8 mouse cellular contexts compared by ENCODE assay signal in genomic region chr1:134235391-134235921, GRCm38 (mm10). TPM values are rescaled to one million over a fixed set of nuclear protein-coding genes. Genes with fewer than 3 reads are reported as not detected.
DNase-seq lines count a peak whose midpoint lies in the region; ATAC-seq and TF ChIP-seq lines count a peak whose summit lies in the region.

Gene Adora1 (minus strand): TSS chr1:134235431.

- H3K9ac ChIP-seq in hindbrain, embryonic 13.5 days, result peak within 1 kb of the TSS; percentile 74
- H3K9ac ChIP-seq in liver, embryonic 15.5 days, result 0 out of 2 replicates have a peak within 1 kb of the TSS, but pooled peaks have one; percentile 1

- ATAC-seq in cerebellum, adult (ENCODE audit: insufficient number of reproducible peaks, low FRiP score, low TSS enrichment), result no peak
- peak; percentile 33 for ATAC-seq in hindbrain, embryonic 13.5 days (ENCODE audit: low FRiP score)
- ATAC-seq in liver, embryonic 15.5 days (ENCODE audit: insufficient read depth), result no peak

- H3K4me3 ChIP-seq in cerebellum, adult 2 months (replicated peaks; ENCODE audit: insufficient read depth, low read depth, low read length), result peak within 1 kb of the TSS; percentile 96
- H3K4me3 ChIP-seq in hindbrain, embryonic 13.5 days, result peak within 1 kb of the TSS; percentile 52
- peak within 1 kb of the TSS; percentile 30 for H3K4me3 ChIP-seq in liver, embryonic 15.5 days (replicated peaks)
- no peak within 1 kb of the TSS for H3K4me3 ChIP-seq in thymus, adult 2 months (ENCODE audit: control insufficient read depth, insufficient read depth, low read length)

- H3K36me3 ChIP-seq in hindbrain, embryonic 13.5 days, result no peaks in the 10 kb centered on the region
- H3K36me3 ChIP-seq in liver, embryonic 15.5 days (replicated peaks), result no peaks in the 10 kb centered on the region
- no peaks in the 10 kb centered on the region for H3K36me3 ChIP-seq in thymus, adult 2 months (ENCODE audit: control insufficient read depth, insufficient read depth, low read length)

- TF ChIP-seq POLR2A in cerebellum, adult 2 months (IDR thresholded peaks at IDR 0.05; ENCODE audit: borderline replicate concordance, insufficient read depth, low read length), result no peak
- TF ChIP-seq POLR2A in thymus, adult 2 months (IDR thresholded peaks at IDR 0.05; ENCODE audit: control insufficient read depth, extremely low read depth, insufficient read depth, low read length, poor library complexity), result no peak

- WGBS in cerebellum, adult 2 months, result 1% methylated on average over 37 of the region's 37 CpGs
- WGBS in hindbrain, embryonic 13.5 days, result under 1% methylated on average over 37 of the region's 37 CpGs
- 1% methylated on average over 34 of the region's 37 CpGs for WGBS in liver, embryonic 15.5 days (ENCODE audit: insufficient replicate concordance)
- WGBS in thymus, adult 2 months, result 4% methylated on average over 36 of the region's 37 CpGs

- no peaks in the 10 kb centered on the region for H3K9me3 ChIP-seq in hindbrain, embryonic 13.5 days
- no peaks in the 10 kb centered on the region for H3K9me3 ChIP-seq in liver, embryonic 15.5 days (replicated peaks)

- H3K4me1 ChIP-seq in cerebellum, adult 2 months (ENCODE audit: control insufficient read depth, insufficient read depth, low read length), result peaks cover 19% of the 10 kb centered on the region; the same call in 1 of the 2 replicates
- H3K4me1 ChIP-seq in hindbrain, embryonic 13.5 days (replicated peaks), result peaks cover 46% of the 10 kb centered on the region
- H3K4me1 ChIP-seq in liver, embryonic 15.5 days (replicated peaks), result peaks cover 12% of the 10 kb centered on the region; the same call in 1 of the 2 replicates
- no peaks in the 10 kb centered on the region for H3K4me1 ChIP-seq in thymus, adult 2 months (replicated peaks; ENCODE audit: control insufficient read depth, insufficient read depth, low read length)

- no peak for TF ChIP-seq CTCF in cerebellum, adult 2 months (IDR thresholded peaks at IDR 0.05; ENCODE audit: borderline replicate concordance, insufficient read depth, low read depth, low read length)
- TF ChIP-seq CTCF in thymus, adult 2 months (IDR thresholded peaks at IDR 0.05; ENCODE audit: borderline replicate concordance, control insufficient read depth, extremely low read depth, insufficient read depth, low read length, poor library complexity), result no peak

- peak within 1 kb of the TSS; percentile 98 for H3K27ac ChIP-seq in cerebellum, adult 2 months (ENCODE audit: insufficient read depth, low read length)
- peak within 1 kb of the TSS; percentile 35; the same call in 1 of the 2 replicates for H3K27ac ChIP-seq in hindbrain, embryonic 13.5 days
- H3K27ac ChIP-seq in liver, embryonic 15.5 days (replicated peaks), result no peak within 1 kb of the TSS
- no peak within 1 kb of the TSS for H3K27ac ChIP-seq in thymus, adult 2 months (ENCODE audit: control insufficient read depth, insufficient read depth, low read length)

- peak in 1 of 2 experiments; percentile 63 for DNase-seq in cerebellum, adult 2 months
- peak; percentile 56 for DNase-seq in right cerebral cortex, postnatal 25 days
- DNase-seq in right cerebral cortex, postnatal 4 days, result no peak
- DNase-seq in thymus, adult 2 months, result no peak
- DNase-seq in gastrocnemius, adult 8-10 months (ENCODE audit: low spot score in 2 of 2), result no peak

- H3K27me3 ChIP-seq in cerebellum, adult 2 months (ENCODE audit: control insufficient read depth, insufficient read depth, low read length), result no peaks in the 10 kb centered on the region
- peaks cover 56% of the 10 kb centered on the region for H3K27me3 ChIP-seq in hindbrain, embryonic 13.5 days
- H3K27me3 ChIP-seq in liver, embryonic 15.5 days, result peaks cover 49% of the 10 kb centered on the region
- H3K27me3 ChIP-seq in thymus, adult 2 months (ENCODE audit: control insufficient read depth, insufficient read depth, low read length), result no peaks in the 10 kb centered on the region; the same call in 1 of the 2 replicates

- H3K4me2 ChIP-seq in hindbrain, embryonic 13.5 days, result peak within 1 kb of the TSS; percentile 86
- peak within 1 kb of the TSS; percentile 59 for H3K4me2 ChIP-seq in liver, embryonic 15.5 days

RNA-seq across cellular contexts. Expression of gene Adora1, which starts in this region (rescaled TPM):
- polyA plus RNA-seq in cerebellum, adult 2 months (2012; rRNA removed), result 154 and 160 TPM in 2 replicates
- 10.2 and 10.6 TPM in 2 replicates for polyA plus RNA-seq in hindbrain, embryonic 13.5 days (2015; fragmentation: Nextera tagmentation; extraction: Ambion mirVana)
- 0.91 and 2.1 TPM in 2 replicates for polyA plus RNA-seq in liver, embryonic 15.5 days (2015; fragmentation: Nextera tagmentation; extraction: Ambion mirVana)
- polyA plus RNA-seq in thymus, adult 2 months (2012; rRNA removed), result 6.2 and 6.3 TPM in 2 replicates
- under 1 TPM; 0.19 to 0.97 (median 0.69) TPM for total RNA-seq in gastrocnemius, adult 8-10 months (2022)

Comparison
In these comparisons a context has a peak if more than half of its experiments do, and no peak if none do; other contexts are left out.
1. RNA of gene Adora1 (polyA plus RNA-seq): 154 to 160 TPM in cerebellum, adult 2 months; 10.2 to 10.6 TPM in hindbrain, embryonic 13.5 days, 6.2 to 6.3 TPM in thymus, adult 2 months and 0.91 to 2.1 TPM in liver, embryonic 15.5 days; every median in the first group is over 10 times any median in the second.
2. H3K27ac ChIP-seq: peak in cerebellum, adult 2 months (single experiment) and hindbrain, embryonic 13.5 days (single experiment); none in liver, embryonic 15.5 days (single experiment) and thymus, adult 2 months (single experiment).